Mouse (Mus musculus): ENCODE data around the gene Wdr25.

Gene Wdr25

GRCm38 (mm10) chr12:108983496-108983895 lies 90.1 kb downstream of the Wdr25 start:
- no peak for DNase-seq (ENCODE audit: low read depth, low spot score)

- no peak for DNase-seq (ENCODE audit: low read depth, low spot score)
These were observed 91.0 kb downstream of the Wdr25 start for GRCm38 (mm10) chr12:108984471-108984870.

- no peak for DNase-seq (ENCODE audit: low read depth, low spot score)
These were observed 91.6 kb downstream of the Wdr25 start for GRCm38 (mm10) chr12:108985025-108985424.

GRCm38 (mm10) chr12:108987448-108987847 lies 94.0 kb downstream of the Wdr25 start:
- no peak for DNase-seq (ENCODE audit: low read depth, low spot score)

- peak; percentile 41 for DNase-seq (ENCODE audit: low read depth, low spot score)
These were observed 97.0 kb downstream of the Wdr25 start for GRCm38 (mm10) chr12:108990425-108990824.

GRCm38 (mm10) chr12:108993046-108993445 lies 99.6 kb downstream of the Wdr25 start:
- no peak for DNase-seq (ENCODE audit: low read depth, low spot score)

- DNase-seq (ENCODE audit: low read depth, low spot score) = peak; percentile 82
These were observed 101.1 kb downstream of the Wdr25 start for GRCm38 (mm10) chr12:108994436-108995031.

- DNase-seq (ENCODE audit: low read depth, low spot score) = no peak
These were observed 102.7 kb downstream of the Wdr25 start for GRCm38 (mm10) chr12:108995976-108996636.

GRCm38 (mm10) chr12:108997249-108997648 lies 103.8 kb downstream of the Wdr25 start:
- DNase-seq (ENCODE audit: low read depth, low spot score) = no peak

GRCm38 (mm10) chr12:109002978-109003377 lies 109.5 kb downstream of the Wdr25 start:
- peak; percentile 53 for DNase-seq (ENCODE audit: low read depth, low spot score)

- no peak for DNase-seq (ENCODE audit: low read depth, low spot score)
These were observed 116.7 kb downstream of the Wdr25 start for GRCm38 (mm10) chr12:109010070-109010649.

- DNase-seq (ENCODE audit: low read depth, low spot score) = no peak
These were observed 128.8 kb downstream of the Wdr25 start for GRCm38 (mm10) chr12:109022181-109022691.

GRCm38 (mm10) chr12:109022966-109023365 lies 129.5 kb downstream of the Wdr25 start:
- no peak for DNase-seq (ENCODE audit: low read depth, low spot score)

- DNase-seq (ENCODE audit: low read depth, low spot score) = peak; percentile 26
These were observed 130.3 kb downstream of the Wdr25 start for GRCm38 (mm10) chr12:109023780-109024179.

- no peak for DNase-seq (ENCODE audit: low read depth, low spot score)
These were observed 143.6 kb downstream of the Wdr25 start for GRCm38 (mm10) chr12:109037026-109037425.

- no peak for DNase-seq (ENCODE audit: low read depth, low spot score)
These were observed 144.9 kb downstream of the Wdr25 start for GRCm38 (mm10) chr12:109038179-109038819.

GRCm38 (mm10) chr12:109039311-109039710 lies 145.9 kb downstream of the Wdr25 start:
- no peak for DNase-seq (ENCODE audit: low read depth, low spot score)

- peak; percentile 46 for DNase-seq (ENCODE audit: low read depth, low spot score)
These were observed 151.1 kb downstream of the Wdr25 start for GRCm38 (mm10) chr12:109044497-109044896.

- no peak for DNase-seq (ENCODE audit: low read depth, low spot score)
These were observed 152.2 kb downstream of the Wdr25 start for GRCm38 (mm10) chr12:109045581-109045980.

GRCm38 (mm10) chr12:109049949-109050348 lies 156.5 kb downstream of the Wdr25 start:
- no peak for DNase-seq (ENCODE audit: low read depth, low spot score)

- no peak for DNase-seq (ENCODE audit: low read depth, low spot score)
These were observed 159.8 kb downstream of the Wdr25 start for GRCm38 (mm10) chr12:109053020-109053806.
